Mouse (Mus musculus) cerebellum, adult 2 months (tissue): ENCODE data around the gene Zcchc24.

Experiments
- CTCF ChIP-seq: fragments of 200-500 bp; IDR thresholded peaks from 2 replicates; pipeline ENCODE4 v1.5.1; 2011; ENCODE audit warnings: low read depth, mild to moderate bottlenecking, control low read depth, low read length, moderate library complexity, borderline replicate concordance; ENCODE audit not compliant: insufficient read depth
- POLR2A ChIP-seq: fragments of 200-500 bp; IDR thresholded peaks from 2 replicates; pipeline ENCODE4 v1.6.1; 2011; ENCODE audit warnings: low read length, control low read depth, borderline replicate concordance; ENCODE audit not compliant: insufficient read depth

GRCm38 (mm10) chr14:25802511-25802910, 33.7 kb upstream of the Zcchc24 start:
- TF ChIP-seq CTCF = no peak
- TF ChIP-seq POLR2A = no peak
